Mouse (Mus musculus): ENCODE measurements at regions not wholly inside any gene's neighbourhood (a gene's known extent, or its start where the extent isn't known, plus 50 kb on each side); places are given as distances from the start of the nearest gene placed in this dataset.

GRCm38 (mm10) chr12:65944251-65944650 is 339.9 kb downstream of the Rpl10l start:
- Histone ChIP-seq H3K4me2 (no peak overlapping the region), H3K27ac (ENCODE audit: low read depth) (no peak overlapping the region), H3K9me3 (ENCODE audit: low read depth, low read length) (no peaks in the 10 kb centered on the region), H3K9ac (no peak overlapping the region), H3K36me3 (ENCODE audit: insufficient read depth) (no peaks in the 10 kb centered on the region), H3K27me3 (ENCODE audit: insufficient read depth, low read length) (no peaks in the 10 kb centered on the region), H3K4me1 (ENCODE audit: insufficient read depth) (no peaks in the 10 kb centered on the region), H3K4me3 (ENCODE audit: low read depth, low read length) (no peak overlapping the region)
- no peak for TF ChIP-seq CTCF (IDR thresholded peaks at IDR 0.05; ENCODE audit: low read depth)
- no peak for ATAC-seq (ENCODE audit: insufficient read depth)
- WGBS: 73% methylated on average over 2 of the region's 2 CpGs
- no peak for DNase-seq

DNA sequence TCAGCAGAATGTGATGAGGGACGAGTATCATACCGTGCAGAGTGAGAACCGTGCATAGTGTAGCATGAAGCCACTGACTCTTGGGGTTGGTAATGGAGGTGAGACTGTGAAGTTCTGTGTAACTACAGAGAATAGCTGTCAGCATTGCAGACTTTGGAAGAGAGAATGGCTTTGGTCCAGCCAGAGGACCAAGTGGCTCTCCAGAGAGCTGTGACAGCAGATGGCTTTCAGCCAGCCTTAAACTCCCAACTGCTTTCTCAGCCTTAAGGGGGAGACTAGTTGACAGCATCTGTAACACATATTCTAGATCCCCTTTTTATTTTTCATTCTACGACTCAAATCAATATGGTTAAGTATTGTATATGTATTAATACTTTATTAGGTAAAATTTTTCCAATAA is 342.0 kb downstream of the Rpl10l start:
- Histone ChIP-seq H3K4me2 (no peak overlapping the region), H3K27ac (ENCODE audit: low read depth) (no peak overlapping the region), H3K4me3 (ENCODE audit: low read depth, low read length) (no peak overlapping the region), H3K9ac (no peak overlapping the region), H3K4me1 (ENCODE audit: insufficient read depth) (no peaks in the 10 kb centered on the region), H3K9me3 (ENCODE audit: low read depth, low read length) (no peaks in the 10 kb centered on the region), H3K36me3 (ENCODE audit: insufficient read depth) (no peaks in the 10 kb centered on the region), H3K27me3 (ENCODE audit: insufficient read depth, low read length) (no peaks in the 10 kb centered on the region)
- peak; percentile 46 for DNase-seq
- ATAC-seq (ENCODE audit: insufficient read depth): no peak
- WGBS: 73% methylated on average over 4 of the region's 4 CpGs
- TF ChIP-seq CTCF (IDR thresholded peaks at IDR 0.05; ENCODE audit: low read depth): no peak

DNA sequence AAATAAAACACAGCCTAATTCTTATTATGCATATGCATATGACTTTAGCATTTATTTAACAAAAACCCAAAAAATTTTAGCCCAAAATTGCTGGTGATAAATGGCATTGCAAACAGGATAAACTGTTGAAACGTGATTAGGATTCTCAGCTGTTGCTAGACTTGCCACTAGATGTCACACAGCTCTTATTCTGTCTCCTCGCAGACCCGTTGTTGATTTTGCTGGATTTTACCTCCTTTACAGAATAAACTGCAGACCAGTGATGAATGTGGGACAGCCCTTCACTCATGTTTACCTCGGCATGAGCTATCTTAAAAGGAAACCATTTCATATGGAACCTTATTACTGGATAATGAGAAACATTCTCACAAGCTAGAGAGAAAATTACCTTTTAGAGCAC is 352.4 kb downstream of the Rpl10l start:
- no peaks in the 10 kb centered on the region for H3K36me3 ChIP-seq (ENCODE audit: insufficient read depth)
- DNase-seq (peak; percentile 45), ATAC-seq (ENCODE audit: insufficient read depth) (no peak)
- 13% methylated on average over 4 of the region's 4 CpGs for WGBS
- no peaks in the 10 kb centered on the region for H3K9me3 ChIP-seq (ENCODE audit: low read depth, low read length)
- H3K27me3 ChIP-seq (ENCODE audit: insufficient read depth, low read length): no peaks in the 10 kb centered on the region
- H3K4me2 ChIP-seq: no peak overlapping the region
- peak; percentile 58 for TF ChIP-seq CTCF (IDR thresholded peaks at IDR 0.05; ENCODE audit: low read depth)
- no peak overlapping the region for H3K4me3 ChIP-seq (ENCODE audit: low read depth, low read length)
- H3K27ac ChIP-seq (ENCODE audit: low read depth): no peak overlapping the region
- no peak overlapping the region for H3K9ac ChIP-seq
- H3K4me1 ChIP-seq (ENCODE audit: insufficient read depth): no peaks in the 10 kb centered on the region

- H3K4me3 ChIP-seq (ENCODE audit: low read depth, low read length): no peak overlapping the region
- no peaks in the 10 kb centered on the region for H3K27me3 ChIP-seq (ENCODE audit: insufficient read depth, low read length)
- 66% methylated on average over 1 of the region's 1 CpGs for WGBS
- TF ChIP-seq CTCF (IDR thresholded peaks at IDR 0.05; ENCODE audit: low read depth): no peak
- H3K4me1 ChIP-seq (ENCODE audit: insufficient read depth): no peaks in the 10 kb centered on the region
- ATAC-seq (ENCODE audit: insufficient read depth) (no peak), DNase-seq (no peak)
- no peak overlapping the region for H3K9ac ChIP-seq
- H3K4me2 ChIP-seq: no peak overlapping the region
- H3K27ac ChIP-seq (ENCODE audit: low read depth): no peak overlapping the region
- H3K9me3 ChIP-seq (ENCODE audit: low read depth, low read length): no peaks in the 10 kb centered on the region
- H3K36me3 ChIP-seq (ENCODE audit: insufficient read depth): no peaks in the 10 kb centered on the region
Observed at GRCm38 (mm10) chr12:65929718-65930377, 354.4 kb downstream of the Rpl10l start.

Data from lung, embryonic 14.5 days (tissue).